Mouse (Mus musculus): ENCODE data around the gene D2hgdh. TPM values are rescaled to one million over a fixed set of nuclear protein-coding genes. Genes with fewer than 3 reads are reported as not detected.

D2hgdh gene
- total RNA-seq, 2 experiments from 2014 or later: 33.5 to 48.8 TPM

Other genes starting within 250 kb of the D2hgdh start
- 100 to 1,000 TPM; 112 to 134 TPM for gene Stk25, start 166.2 kb upstream of the D2hgdh start, total RNA-seq (2021)
- 10 to 100 TPM; 17.4 to 21.0 TPM for gene Bok, start 139.2 kb upstream of the D2hgdh start, total RNA-seq (2021)
- 10 to 100 TPM; 62.2 to 75.5 TPM for gene Atg4b, start 73.4 kb upstream of the D2hgdh start, total RNA-seq (2021)
- 10 to 100 TPM; 46.0 to 51.7 TPM for gene Thap4, start 70.0 kb upstream of the D2hgdh start, total RNA-seq (2021)
- gene Dtymk, start 23.0 kb upstream of the D2hgdh start, total RNA-seq (2021): 10 to 100 TPM; 72.3 to 76.9 TPM
- gene Ing5, start 20.9 kb upstream of the D2hgdh start, total RNA-seq (2021): 10 to 100 TPM; 15.2 to 17.9 TPM
- gene Gal3st2, start 36.4 kb downstream of the D2hgdh start, total RNA-seq (2021): under 1 TPM; 0.21 to 0.36 TPM
- under 1 TPM; 0.15 to 0.33 TPM for gene Gal3st2b, start 93.4 kb downstream of the D2hgdh start, total RNA-seq (2021)
- gene Gal3st2c, start 165.6 kb downstream of the D2hgdh start, total RNA-seq (2021): under 1 TPM; 0.12 to 0.15 TPM
- gene Neu4, start 195.5 kb downstream of the D2hgdh start, total RNA-seq (2021): not detected
- under 1 TPM in 1 of 2 experiments, not detected in 1; 0.15 TPM for gene Pdcd1, start 227.6 kb downstream of the D2hgdh start, total RNA-seq (2021)